Mouse (Mus musculus): ENCODE data around the gene Gcnt3. TPM values are rescaled to one million over a fixed set of nuclear protein-coding genes. Genes with fewer than 3 reads are reported as not detected.

Gcnt3 gene
- total and polyA plus RNA-seq, 2 experiments from 2014 or later = 0.22 TPM; not detected in 1

- peak; percentile 75 for TF ChIP-seq CTCF (IDR thresholded peaks at IDR 0.05)
- H3K4me2 ChIP-seq (ENCODE audit: low read depth, low read length, poor library complexity, severe bottlenecking) = no peak overlapping the region
- peak; percentile 49 for DNase-seq (ENCODE audit: low spot score)
Measured at GRCm38 (mm10) chr9:70018879-70019278, 19.0 kb downstream of the Gcnt3 start.

DNA sequence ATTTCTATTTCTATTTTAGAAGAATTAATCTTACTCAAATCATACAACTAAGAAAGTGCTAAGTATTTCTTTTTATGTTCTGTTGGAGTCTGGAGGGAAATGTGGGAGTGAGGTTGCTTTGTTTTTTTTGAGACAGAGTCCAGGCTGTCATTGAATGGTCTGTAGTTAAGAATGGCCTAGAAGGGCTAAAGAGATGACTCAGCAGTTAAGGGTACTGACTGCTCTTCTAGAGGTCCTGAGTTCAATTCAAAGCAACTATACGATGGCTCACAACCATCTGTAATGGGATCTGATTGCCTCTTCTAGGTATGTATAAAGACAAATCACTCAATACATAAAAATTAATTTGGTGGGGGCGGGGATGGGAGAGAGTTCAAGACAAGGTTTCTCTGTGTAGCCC lies 22.3 kb downstream of the Gcnt3 start:
- H3K4me2 ChIP-seq (ENCODE audit: low read depth, low read length, poor library complexity, severe bottlenecking) = no peak overlapping the region
- peaks cover 5% of the 10 kb centered on the region; the same call in 1 of the 2 replicates for H3K36me3 ChIP-seq (ENCODE audit: insufficient read depth, low read length)
- no peak for DNase-seq (ENCODE audit: low spot score)
- TF ChIP-seq CTCF (IDR thresholded peaks at IDR 0.05) = no peak
- ATAC-seq (ENCODE audit: low FRiP score) = no peak
- H3K4me3 ChIP-seq (ENCODE audit: low read depth, low read length) = no peak overlapping the region
- WGBS = 96% methylated on average over 2 of the region's 2 CpGs
- no peaks in the 10 kb centered on the region for H3K9me3 ChIP-seq (ENCODE audit: low read length)
- H3K4me1 ChIP-seq (ENCODE audit: insufficient read depth, low read length) = peaks cover 5% of the 10 kb centered on the region
- no peak overlapping the region for H3K9ac ChIP-seq (replicated peaks; ENCODE audit: low read length, poor library complexity, severe bottlenecking)
- H3K27me3 ChIP-seq (ENCODE audit: insufficient read depth, low read length) = no peaks in the 10 kb centered on the region
- no peak overlapping the region for H3K27ac ChIP-seq (ENCODE audit: low read depth, low read length)

More at GRCm38 (mm10) chr9:70018879-70019278, 19.0 kb downstream of the Gcnt3 start:
- H3K4me1 ChIP-seq (ENCODE audit: insufficient read depth, low read length) = no peaks in the 10 kb centered on the region
- no peak overlapping the region for H3K9ac ChIP-seq (replicated peaks; ENCODE audit: low read length, poor library complexity, severe bottlenecking)
- no peaks in the 10 kb centered on the region for H3K9me3 ChIP-seq (ENCODE audit: low read length)
- ATAC-seq (ENCODE audit: low FRiP score) = no peak
- no peaks in the 10 kb centered on the region for H3K27me3 ChIP-seq (ENCODE audit: insufficient read depth, low read length)
- peaks cover 4% of the 10 kb centered on the region; the same call in 1 of the 2 replicates for H3K36me3 ChIP-seq (ENCODE audit: insufficient read depth, low read length)
- H3K4me3 ChIP-seq (ENCODE audit: low read depth, low read length) = no peak overlapping the region
- H3K27ac ChIP-seq (ENCODE audit: low read depth, low read length) = no peak overlapping the region

GRCm38 (mm10) chr9:70012408-70012901 lies 25.4 kb downstream of the Gcnt3 start, which contains the start of gene Gtf2a2:
Gene Gtf2a2 (plus strand): TSS chr9:70012550.
- peak; percentile 94 for DNase-seq (ENCODE audit: low spot score)
- ATAC-seq (ENCODE audit: low FRiP score) = peak; percentile 98
- H3K4me2 ChIP-seq (ENCODE audit: low read depth, low read length, poor library complexity, severe bottlenecking) = peak within 1 kb of the TSS; percentile 65
- H3K4me3 ChIP-seq (ENCODE audit: low read depth, low read length) = peak within 1 kb of the TSS; percentile 92
- TF ChIP-seq CTCF (IDR thresholded peaks at IDR 0.05) = no peak
- H3K9ac ChIP-seq (replicated peaks; ENCODE audit: low read length, poor library complexity, severe bottlenecking) = peak within 1 kb of the TSS; percentile 87
- WGBS = under 1% methylated on average over 55 of the region's 57 CpGs
- peaks cover 5% of the 10 kb centered on the region for H3K4me1 ChIP-seq (ENCODE audit: insufficient read depth, low read length)
- H3K36me3 ChIP-seq (ENCODE audit: insufficient read depth, low read length) = peaks cover 17% of the 10 kb centered on the region
- H3K27me3 ChIP-seq (ENCODE audit: insufficient read depth, low read length) = no peaks in the 10 kb centered on the region
- H3K9me3 ChIP-seq (ENCODE audit: low read length) = no peaks in the 10 kb centered on the region
- H3K27ac ChIP-seq (ENCODE audit: low read depth, low read length) = peak within 1 kb of the TSS; percentile 94

DNA sequence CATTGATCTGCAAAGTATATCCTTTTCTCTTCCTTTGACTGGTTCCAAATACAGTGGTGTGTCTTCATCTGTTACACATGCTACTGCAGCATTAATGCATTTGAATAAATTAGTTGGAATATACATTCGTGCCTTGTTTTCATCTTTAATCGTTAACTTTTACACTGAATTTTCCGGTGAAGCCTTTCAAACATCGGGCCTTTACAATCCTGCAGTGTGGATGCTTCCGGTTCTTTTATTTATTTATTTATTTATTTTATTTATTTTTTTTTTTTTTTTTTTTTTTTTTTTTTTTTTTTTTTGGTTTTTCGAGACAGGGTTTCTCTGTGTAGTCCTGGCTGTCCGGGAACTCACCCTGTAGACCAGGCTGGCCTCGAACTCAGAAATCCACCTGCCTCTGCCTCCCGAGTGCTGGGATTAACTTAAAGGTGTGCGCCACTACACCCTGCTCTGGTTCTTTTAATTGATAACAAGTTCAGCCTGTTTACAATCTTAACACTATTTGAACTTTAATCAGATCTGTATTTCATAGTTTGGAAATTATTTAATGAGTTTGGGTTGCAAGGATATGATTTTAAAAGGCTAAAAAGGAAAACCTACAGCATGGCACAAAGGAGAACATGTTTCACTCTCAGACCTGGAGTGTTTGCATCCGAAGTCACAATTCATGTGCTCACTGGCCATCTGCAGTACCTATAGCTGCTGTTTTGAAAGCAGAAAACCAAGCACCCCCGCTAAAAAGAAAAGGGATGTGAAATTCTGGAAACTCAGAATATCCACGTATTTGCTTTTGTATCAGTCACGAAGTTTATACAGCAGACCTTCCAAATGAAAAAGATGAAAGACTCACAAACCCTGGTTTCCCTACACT lies 26.1 kb downstream of the Gcnt3 start:
- H3K27me3 ChIP-seq (ENCODE audit: insufficient read depth, low read length) = no peaks in the 10 kb centered on the region
- H3K9me3 ChIP-seq (ENCODE audit: low read length) = no peaks in the 10 kb centered on the region
- DNase-seq (ENCODE audit: low spot score) (no peak), ATAC-seq (ENCODE audit: low FRiP score) (0 out of 2 replicates have a peak, but pooled peaks have one; percentile 20)
- TF ChIP-seq CTCF (IDR thresholded peaks at IDR 0.05) = no peak
- 63% methylated on average over 14 of the region's 14 CpGs for WGBS
- H3K4me1 ChIP-seq (ENCODE audit: insufficient read depth, low read length) = peaks cover 5% of the 10 kb centered on the region
- H3K27ac ChIP-seq (ENCODE audit: low read depth, low read length) = peak overlapping the region; percentile 94
- peak overlapping the region; percentile 92 for H3K4me3 ChIP-seq (ENCODE audit: low read depth, low read length)
- peak overlapping the region; percentile 65 for H3K4me2 ChIP-seq (ENCODE audit: low read depth, low read length, poor library complexity, severe bottlenecking)
- peaks cover 13% of the 10 kb centered on the region for H3K36me3 ChIP-seq (ENCODE audit: insufficient read depth, low read length)
- H3K9ac ChIP-seq (replicated peaks; ENCODE audit: low read length, poor library complexity, severe bottlenecking) = peak overlapping the region; percentile 50; the same call in 1 of the 2 replicates

DNA sequence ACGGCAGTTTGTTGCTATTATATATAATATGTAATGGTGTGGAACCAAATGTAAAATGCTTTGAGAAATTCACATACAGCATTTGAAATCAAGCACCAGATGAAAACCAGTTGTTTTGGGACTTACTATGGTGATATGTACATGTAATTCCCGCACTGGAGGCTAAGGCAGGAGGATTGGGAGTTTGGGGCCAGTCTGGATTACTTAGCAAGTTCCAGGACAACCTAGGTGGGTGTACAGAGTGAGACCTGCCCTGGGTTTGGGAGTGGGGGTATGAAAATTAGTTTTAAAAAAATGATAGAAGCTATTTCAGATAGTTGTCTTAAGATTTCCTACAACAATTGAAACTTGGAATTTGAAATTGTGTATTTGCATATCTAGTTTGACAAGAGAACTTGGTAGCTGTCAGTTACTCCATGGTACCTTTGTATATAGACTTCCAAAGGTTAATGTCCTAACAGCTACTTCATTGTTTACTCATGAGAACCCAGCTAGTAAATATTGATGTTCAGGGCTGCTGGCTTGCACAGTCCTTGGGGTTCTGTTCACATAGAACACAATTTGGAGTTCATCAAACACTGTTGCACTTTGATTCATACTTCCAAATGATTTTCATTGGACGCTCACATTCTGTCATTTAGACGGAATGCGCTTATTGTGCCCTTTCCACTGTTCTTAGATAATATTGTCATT lies 27.0 kb downstream of the Gcnt3 start:
- Histone ChIP-seq H3K36me3 (ENCODE audit: insufficient read depth, low read length) (peaks cover 13% of the 10 kb centered on the region), H3K27me3 (ENCODE audit: insufficient read depth, low read length) (no peaks in the 10 kb centered on the region), H3K9ac (replicated peaks; ENCODE audit: low read length, poor library complexity, severe bottlenecking) (no peak overlapping the region), H3K4me1 (ENCODE audit: insufficient read depth, low read length) (peaks cover 5% of the 10 kb centered on the region), H3K4me3 (ENCODE audit: low read depth, low read length) (no peak overlapping the region), H3K4me2 (ENCODE audit: low read depth, low read length, poor library complexity, severe bottlenecking) (no peak overlapping the region), H3K27ac (ENCODE audit: low read depth, low read length) (no peak overlapping the region), H3K9me3 (ENCODE audit: low read length) (no peaks in the 10 kb centered on the region)
- 92% methylated on average over 5 of the region's 5 CpGs for WGBS
- ATAC-seq (ENCODE audit: low FRiP score) = no peak
- DNase-seq (ENCODE audit: low spot score) = no peak
- no peak for TF ChIP-seq CTCF (IDR thresholded peaks at IDR 0.05)
